Mouse (Mus musculus) kidney, embryonic 15.5 days (tissue): ENCODE measurements around the gene Ccdc191. TPM values are rescaled to one million over a fixed set of nuclear protein-coding genes. Genes with fewer than 3 reads are reported as not detected.

Experiments
- ATAC-seq: fragments of 200-750 bp; cut with Nextera tagmentation; replicated peaks from 2 replicates; pipeline ENCODE4 v1.8.0; 2017; ENCODE audit warnings: moderate TSS enrichment; ENCODE audit not compliant: low FRiP score
- H3K27ac ChIP-seq: fragments of 300-500 bp; sonication (generic); 2 replicates; pipeline ENCODE4 v1.5.1; 2015; ENCODE audit warnings: mild to moderate bottlenecking, inconsistent platforms
- H3K27me3 ChIP-seq: fragments of 300-500 bp; sonication (generic); 2 replicates; pipeline ENCODE4 v1.6.1; 2015; ENCODE audit warnings: inconsistent platforms
- H3K36me3 ChIP-seq: fragments of 300-500 bp; sonication (generic); 2 replicates; pipeline ENCODE4 v1.6.1; 2015; ENCODE audit warnings: inconsistent platforms
- H3K4me1 ChIP-seq: fragments of 300-500 bp; sonication (generic); 2 replicates; pipeline ENCODE4 v1.6.1; 2015; ENCODE audit warnings: inconsistent platforms
- H3K4me2 ChIP-seq: fragments of 300-500 bp; sonication (generic); 2 replicates; pipeline ENCODE4 v1.6.1; 2015; ENCODE audit warnings: moderate library complexity, mild to moderate bottlenecking, inconsistent platforms
- H3K4me3 ChIP-seq: fragments of 300-500 bp; sonication (generic); replicated peaks from 2 replicates; pipeline ENCODE4 v1.5.1; 2015; ENCODE audit warnings: mild to moderate bottlenecking, inconsistent platforms
- H3K9ac ChIP-seq: fragments of 300-500 bp; sonication (generic); 2 replicates; pipeline ENCODE4 v1.6.1; 2015; ENCODE audit warnings: mild to moderate bottlenecking, inconsistent platforms
- H3K9me3 ChIP-seq: fragments of 300-500 bp; sonication (generic); replicated peaks from 2 replicates; pipeline ENCODE4 v1.6.1; 2016; ENCODE audit warnings: inconsistent platforms
- WGBS: fragments of 180-500 bp; shearing (Covaris S2); methylation state at CpG from one replicate; pipeline ENCODE4 v1.1.7; 2015; ENCODE audit warnings: mixed read lengths; 5-methylcytosine and 5-hydroxymethylcytosine counted together
- polyA plus RNA-seq: library from polyadenylated mRNA; unstranded; fragments of >200 nt; fragmentation: Nextera tagmentation; extraction: Ambion mirVana; gene quantifications from 2 replicates; pipeline ENCODE4 v1.2.1, GENCODE M21; 2015

The Ccdc191 gene
- polyA plus RNA-seq, 1 experiment from 2014 or later: 15.2 TPM

- Histone ChIP-seq H3K9me3 (no peaks in the 10 kb centered on the region), H3K36me3 (no peaks in the 10 kb centered on the region), H3K4me1 (peaks cover 6% of the 10 kb centered on the region), H3K4me2 (no peak overlapping the region), H3K27ac (no peak overlapping the region), H3K27me3 (no peaks in the 10 kb centered on the region), H3K4me3 (no peak overlapping the region), H3K9ac (no peak overlapping the region)
- no peak for ATAC-seq
- WGBS: 88% methylated on average over 8 of the region's 8 CpGs
Observed at GRCm38 (mm10) chr16:43894501-43894900, 4.9 kb downstream of the Ccdc191 start.

DNA sequence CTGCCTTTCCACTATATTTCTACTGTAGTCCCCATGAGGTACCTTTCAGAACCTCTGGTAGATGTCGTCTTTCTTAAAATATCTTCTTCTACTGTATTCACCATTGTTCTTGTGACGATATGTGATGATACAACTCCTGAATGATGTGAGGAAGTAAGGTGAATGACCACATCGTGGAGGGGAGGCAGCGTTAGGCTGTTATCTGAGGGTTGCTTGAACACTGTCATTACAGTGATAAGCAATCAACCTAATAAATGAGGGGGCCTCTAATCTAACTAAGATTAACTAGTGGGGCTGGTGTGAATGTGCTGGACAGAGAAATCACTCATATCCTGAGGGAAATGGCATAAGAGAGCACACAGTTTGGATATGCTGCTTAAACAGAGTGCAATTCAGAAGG is 10.5 kb downstream of the Ccdc191 start:
- Histone ChIP-seq H3K27ac (no peak overlapping the region), H3K36me3 (0 out of 2 replicates have a peak, but pooled peaks cover 5% of the 10 kb centered on the region), H3K27me3 (no peaks in the 10 kb centered on the region), H3K9me3 (no peaks in the 10 kb centered on the region), H3K4me1 (no peaks in the 10 kb centered on the region), H3K4me3 (no peak overlapping the region), H3K4me2 (no peak overlapping the region), H3K9ac (no peak overlapping the region)
- ATAC-seq: no peak
- 86% methylated on average over 4 of the region's 4 CpGs for WGBS

GRCm38 (mm10) chr16:43900571-43900970 is 11.0 kb downstream of the Ccdc191 start:
- Histone ChIP-seq H3K4me2 (no peak overlapping the region), H3K4me3 (no peak overlapping the region)
- ATAC-seq: no peak

DNA sequence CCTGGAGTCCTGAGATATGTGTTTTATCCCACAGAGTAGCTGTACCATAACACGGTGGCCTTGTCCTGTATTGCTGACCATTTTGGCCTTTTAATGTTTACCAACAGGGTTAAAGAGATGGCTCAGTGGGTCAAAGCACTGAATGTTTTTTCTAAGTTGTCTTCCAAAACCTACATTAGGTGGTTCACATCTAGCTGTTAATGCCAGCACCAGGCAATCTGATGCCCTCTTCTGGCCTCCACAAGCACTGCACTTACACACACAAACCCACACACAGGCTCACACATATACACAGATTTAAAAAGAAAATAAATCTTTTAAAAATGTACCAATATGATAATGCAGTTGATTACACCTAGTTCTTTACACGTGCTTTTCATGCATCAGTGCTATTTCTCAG is 19.3 kb downstream of the Ccdc191 start:
- no peak overlapping the region for H3K4me2 ChIP-seq
- H3K27me3 ChIP-seq: no peaks in the 10 kb centered on the region
- H3K9ac ChIP-seq: no peak overlapping the region
- H3K9me3 ChIP-seq: no peaks in the 10 kb centered on the region
- no peak for ATAC-seq
- no peak overlapping the region for H3K4me3 ChIP-seq
- H3K27ac ChIP-seq: no peak overlapping the region
- peaks cover 20% of the 10 kb centered on the region for H3K36me3 ChIP-seq
- no peaks in the 10 kb centered on the region for H3K4me1 ChIP-seq
- WGBS: 85% methylated on average over 2 of the region's 2 CpGs

More at GRCm38 (mm10) chr16:43900571-43900970, 11.0 kb downstream of the Ccdc191 start:
- Histone ChIP-seq H3K36me3 (0 out of 2 replicates have a peak, but pooled peaks cover 5% of the 10 kb centered on the region), H3K27me3 (no peaks in the 10 kb centered on the region), H3K9me3 (no peaks in the 10 kb centered on the region), H3K9ac (no peak overlapping the region), H3K27ac (no peak overlapping the region), H3K4me1 (no peaks in the 10 kb centered on the region)

- Histone ChIP-seq H3K9ac (no peak overlapping the region), H3K9me3 (no peaks in the 10 kb centered on the region), H3K4me2 (no peak overlapping the region), H3K4me1 (no peaks in the 10 kb centered on the region), H3K27me3 (no peaks in the 10 kb centered on the region), H3K27ac (no peak overlapping the region), H3K36me3 (peaks cover 4% of the 10 kb centered on the region; the same call in 1 of the 2 replicates), H3K4me3 (no peak overlapping the region)
- no peak for ATAC-seq
- 91% methylated on average over 3 of the region's 3 CpGs for WGBS
Observed at GRCm38 (mm10) chr16:43918867-43919266, 29.3 kb downstream of the Ccdc191 start.

DNA sequence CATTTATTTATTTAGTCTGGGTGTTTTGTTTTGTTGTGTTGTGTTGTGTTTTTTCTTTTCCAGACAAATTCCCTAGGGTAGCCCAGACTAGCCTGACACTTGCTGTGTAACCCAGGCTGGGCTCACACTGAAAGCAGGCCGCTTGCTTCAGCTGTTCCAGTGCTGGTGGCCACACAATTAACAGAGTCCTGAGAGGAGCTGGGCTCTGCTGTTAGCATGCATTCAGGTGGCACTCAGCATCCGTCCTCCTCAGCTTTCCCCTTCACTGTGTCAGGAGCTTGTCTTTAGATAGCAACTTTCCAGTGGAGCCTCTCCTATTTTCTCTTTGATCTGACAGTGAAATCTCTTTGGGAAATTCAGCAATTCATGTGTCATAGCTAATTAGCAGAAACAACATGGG is 32.4 kb downstream of the Ccdc191 start:
- no peak overlapping the region for H3K4me3 ChIP-seq
- no peak for ATAC-seq
- no peak overlapping the region for H3K9ac ChIP-seq
- 0 out of 2 replicates have a peak, but pooled peaks cover 3% of the 10 kb centered on the region for H3K4me1 ChIP-seq
- H3K27me3 ChIP-seq: no peaks in the 10 kb centered on the region
- no peak overlapping the region for H3K27ac ChIP-seq
- H3K36me3 ChIP-seq: no peaks in the 10 kb centered on the region; the same call in 1 of the 2 replicates
- WGBS: 82% methylated on average over 2 of the region's 2 CpGs
- H3K4me2 ChIP-seq: no peak overlapping the region
- H3K9me3 ChIP-seq: no peaks in the 10 kb centered on the region

- H3K4me2 ChIP-seq: no peak overlapping the region
- H3K27me3 ChIP-seq: no peaks in the 10 kb centered on the region
- no peak overlapping the region for H3K4me3 ChIP-seq
- 48% methylated on average over 3 of the region's 3 CpGs for WGBS
- no peak for ATAC-seq
- H3K27ac ChIP-seq: no peak overlapping the region
- no peak overlapping the region for H3K9ac ChIP-seq
- H3K4me1 ChIP-seq: 0 out of 2 replicates have a peak, but pooled peaks cover 3% of the 10 kb centered on the region
- H3K36me3 ChIP-seq: no peaks in the 10 kb centered on the region; the same call in 1 of the 2 replicates
- no peaks in the 10 kb centered on the region for H3K9me3 ChIP-seq
Observed at GRCm38 (mm10) chr16:43922630-43923029, 33.0 kb downstream of the Ccdc191 start.

- no peak overlapping the region for H3K27ac ChIP-seq
- ATAC-seq: no peak
- H3K9ac ChIP-seq: no peak overlapping the region
- no peak overlapping the region for H3K4me3 ChIP-seq
- H3K9me3 ChIP-seq: no peaks in the 10 kb centered on the region
- H3K4me1 ChIP-seq: 0 out of 2 replicates have a peak, but pooled peaks cover 3% of the 10 kb centered on the region
- WGBS: 37% methylated on average over 6 of the region's 6 CpGs
- no peaks in the 10 kb centered on the region for H3K36me3 ChIP-seq
- no peaks in the 10 kb centered on the region for H3K27me3 ChIP-seq
- no peak overlapping the region for H3K4me2 ChIP-seq
Observed at GRCm38 (mm10) chr16:43925001-43925558, 35.5 kb downstream of the Ccdc191 start.

- Histone ChIP-seq H3K9me3 (no peaks in the 10 kb centered on the region), H3K9ac (no peak overlapping the region), H3K36me3 (no peaks in the 10 kb centered on the region), H3K27me3 (no peaks in the 10 kb centered on the region), H3K27ac (peak overlapping the region; percentile 37; the same call in 1 of the 2 replicates), H3K4me3 (no peak overlapping the region), H3K4me1 (0 out of 2 replicates have a peak, but pooled peaks cover 3% of the 10 kb centered on the region), H3K4me2 (no peak overlapping the region)
- no peak for ATAC-seq
- 77% methylated on average over 1 of the region's 1 CpGs for WGBS
Observed at GRCm38 (mm10) chr16:43925846-43926245, 36.2 kb downstream of the Ccdc191 start.

- no peak within 1 kb of the TSS for H3K9ac ChIP-seq
- WGBS: 67% methylated on average over 6 of the region's 6 CpGs
- no peaks in the 10 kb centered on the region for H3K9me3 ChIP-seq
Observed at GRCm38 (mm10) chr16:43926341-43926859, 36.8 kb downstream of the Ccdc191 start, which contains the start of gene Qtrt2. TSS of gene Qtrt2 (minus strand) at chr16:43926809.

GRCm38 (mm10) chr16:43930577-43930976 is 41.0 kb downstream of the Ccdc191 start:
- no peak overlapping the region for H3K9ac ChIP-seq
- H3K9me3 ChIP-seq: no peaks in the 10 kb centered on the region
- no peak for ATAC-seq
- no peak overlapping the region for H3K4me2 ChIP-seq
- no peak overlapping the region for H3K4me3 ChIP-seq
- H3K4me1 ChIP-seq: no peaks in the 10 kb centered on the region
- H3K27me3 ChIP-seq: no peaks in the 10 kb centered on the region
- H3K36me3 ChIP-seq: no peaks in the 10 kb centered on the region
- H3K27ac ChIP-seq: no peak overlapping the region

More at GRCm38 (mm10) chr16:43926341-43926859, 36.8 kb downstream of the Ccdc191 start, which contains the start of gene Qtrt2:
- no peaks in the 10 kb centered on the region for H3K27me3 ChIP-seq
- no peak within 1 kb of the TSS for H3K4me2 ChIP-seq
- no peaks in the 10 kb centered on the region for H3K36me3 ChIP-seq
- 0 out of 2 replicates have a peak, but pooled peaks cover 3% of the 10 kb centered on the region for H3K4me1 ChIP-seq
- no peak within 1 kb of the TSS for H3K4me3 ChIP-seq
- ATAC-seq: no peak
- peak within 1 kb of the TSS; percentile 37; the same call in 1 of the 2 replicates for H3K27ac ChIP-seq

- Histone ChIP-seq H3K9me3 (no peaks in the 10 kb centered on the region), H3K4me3 (no peak overlapping the region), H3K27ac (no peak overlapping the region), H3K4me1 (no peaks in the 10 kb centered on the region), H3K9ac (no peak overlapping the region), H3K36me3 (no peaks in the 10 kb centered on the region), H3K27me3 (no peaks in the 10 kb centered on the region), H3K4me2 (no peak overlapping the region)
- ATAC-seq: peak; percentile 66
- 32% methylated on average over 3 of the region's 3 CpGs for whole genome bisulfite sequencing
Observed at GRCm38 (mm10) chr16:43931502-43931901, 41.9 kb downstream of the Ccdc191 start.
